8 mouse cellular contexts compared by ENCODE assay signal in genomic region chr5:102069767-102070413, GRCm38 (mm10). TPM values are rescaled to one million over a fixed set of nuclear protein-coding genes. Genes with fewer than 3 reads are reported as not detected.
DNase-seq lines count a peak whose midpoint lies in the region; ATAC-seq and TF ChIP-seq lines count a peak whose summit lies in the region.

TSS of gene Wdfy3 (minus strand) at chr5:102069921.

- peak; percentile 94 for ATAC-seq in forebrain, embryonic 15.5 days (replicated peaks)
- ATAC-seq in liver, embryonic 16.5 days (ENCODE audit: low read depth), result peak; percentile 91
- ATAC-seq in neural tube, embryonic 13.5 days (ENCODE audit: low read depth), result peak; percentile 95
- peak; percentile 94 for ATAC-seq in stomach, postnatal 0 days (ENCODE audit: low FRiP score, low TSS enrichment)

- no peaks in the 10 kb centered on the region for H3K27me3 ChIP-seq in ES-Bruce4 (ENCODE audit: control insufficient read depth, insufficient read depth, low read length, poor library complexity, severe bottlenecking)
- no peaks in the 10 kb centered on the region for H3K27me3 ChIP-seq in forebrain, embryonic 15.5 days
- H3K27me3 ChIP-seq in liver, embryonic 16.5 days (ENCODE audit: control insufficient read depth, insufficient read depth, low read depth, low read length), result no peaks in the 10 kb centered on the region
- no peaks in the 10 kb centered on the region for H3K27me3 ChIP-seq in neural tube, embryonic 13.5 days
- H3K27me3 ChIP-seq in stomach, postnatal 0 days (ENCODE audit: control insufficient read depth, insufficient read depth, low read length), result no peaks in the 10 kb centered on the region

- intact Hi-C loops in heart, postnatal 10 days (cut with DNase I), result loop anchor here (2.0 to 5.0 kb wide), 2 partner anchors 73 to 133 kb away; no protein-coding TSS in a partner anchor

- WGBS in forebrain, embryonic 15.5 days, result under 1% methylated on average over 56 of the region's 62 CpGs
- under 1% methylated on average over 49 of the region's 62 CpGs for WGBS in liver, embryonic 16.5 days (ENCODE audit: insufficient replicate concordance)
- WGBS in neural tube, embryonic 13.5 days, result under 1% methylated on average over 53 of the region's 62 CpGs
- WGBS in stomach, postnatal 0 days, result 1% methylated on average over 44 of the region's 62 CpGs

- peak; percentile 92 for DNase-seq in cerebellum, adult 11-12 months
- peak; percentile 90 to 92 for DNase-seq in heart, postnatal 10 days
- peak; percentile 86 for DNase-seq in layer of hippocampus, adult 11-12 months (ENCODE audit: low spot score)
- peak; percentile 91 for DNase-seq in stomach, postnatal 0 days (ENCODE audit: low spot score)

- H3K36me3 ChIP-seq in ES-Bruce4 (ENCODE audit: control insufficient read depth, insufficient read depth, low read length, poor library complexity, severe bottlenecking), result no peaks in the 10 kb centered on the region
- H3K36me3 ChIP-seq in forebrain, embryonic 15.5 days, result no peaks in the 10 kb centered on the region
- H3K36me3 ChIP-seq in liver, embryonic 16.5 days (ENCODE audit: control insufficient read depth, insufficient read depth), result no peaks in the 10 kb centered on the region
- no peaks in the 10 kb centered on the region for H3K36me3 ChIP-seq in neural tube, embryonic 13.5 days
- H3K36me3 ChIP-seq in stomach, postnatal 0 days (ENCODE audit: control insufficient read depth, insufficient read depth, low read length), result no peaks in the 10 kb centered on the region

- H3K9ac ChIP-seq in ES-Bruce4 (ENCODE audit: low read depth, poor library complexity, severe bottlenecking), result peak within 1 kb of the TSS; percentile 84
- H3K9ac ChIP-seq in forebrain, embryonic 15.5 days (replicated peaks), result peak within 1 kb of the TSS; percentile 96
- peak within 1 kb of the TSS; percentile 86 for H3K9ac ChIP-seq in liver, embryonic 16.5 days (ENCODE audit: low read depth, low read length)
- peak within 1 kb of the TSS; percentile 99 for H3K9ac ChIP-seq in neural tube, embryonic 13.5 days
- H3K9ac ChIP-seq in stomach, postnatal 0 days (ENCODE audit: low read length), result peak within 1 kb of the TSS; percentile 98

- peak within 1 kb of the TSS; percentile 90 for H3K4me3 ChIP-seq in ES-Bruce4 (ENCODE audit: low read depth, low read length)
- peak within 1 kb of the TSS; percentile 67 for H3K4me3 ChIP-seq in forebrain, embryonic 15.5 days
- H3K4me3 ChIP-seq in liver, embryonic 16.5 days (ENCODE audit: low read depth, low read length), result peak within 1 kb of the TSS; percentile 88
- peak within 1 kb of the TSS; percentile 89 for H3K4me3 ChIP-seq in neural tube, embryonic 13.5 days
- H3K4me3 ChIP-seq in stomach, postnatal 0 days (ENCODE audit: low read depth, low read length), result peak within 1 kb of the TSS; percentile 95

- no peak for TF ChIP-seq CTCF in ES-Bruce4 (IDR thresholded peaks at IDR 0.05; ENCODE audit: low read depth, low read length)
- peak; percentile 47 for TF ChIP-seq CTCF in stomach, postnatal 0 days (IDR thresholded peaks at IDR 0.05; ENCODE audit: low read depth)

- no peak for TF ChIP-seq POLR2A in ES-Bruce4 (IDR thresholded peaks at IDR 0.05; ENCODE audit: insufficient read depth, low read length)

- H3K4me1 ChIP-seq in ES-Bruce4 (ENCODE audit: control insufficient read depth, insufficient read depth, low read length), result peaks cover 3% of the 10 kb centered on the region
- H3K4me1 ChIP-seq in forebrain, embryonic 15.5 days, result peaks cover 56% of the 10 kb centered on the region
- peaks cover 10% of the 10 kb centered on the region for H3K4me1 ChIP-seq in liver, embryonic 16.5 days (ENCODE audit: control insufficient read depth, low read depth, low read length)
- H3K4me1 ChIP-seq in neural tube, embryonic 13.5 days (replicated peaks), result peaks cover 56% of the 10 kb centered on the region
- H3K4me1 ChIP-seq in stomach, postnatal 0 days (replicated peaks; ENCODE audit: control insufficient read depth, insufficient read depth), result no peaks in the 10 kb centered on the region

- peak within 1 kb of the TSS; percentile 59 for H3K4me2 ChIP-seq in forebrain, embryonic 15.5 days (replicated peaks)
- peak within 1 kb of the TSS; percentile 75 for H3K4me2 ChIP-seq in liver, embryonic 16.5 days (ENCODE audit: low read depth, low read length)
- H3K4me2 ChIP-seq in neural tube, embryonic 13.5 days, result peak within 1 kb of the TSS; percentile 77
- peak within 1 kb of the TSS; percentile 82 for H3K4me2 ChIP-seq in stomach, postnatal 0 days (replicated peaks; ENCODE audit: low read depth)

- no peak for TF ChIP-seq EP300 in ES-Bruce4 (IDR thresholded peaks at IDR 0.05; ENCODE audit: insufficient read depth, low read depth, low read length)
- no peak for TF ChIP-seq EP300 in stomach, postnatal 0 days (optimal IDR thresholded peaks at IDR 0.05)

- no peaks in the 10 kb centered on the region for H3K9me3 ChIP-seq in ES-Bruce4 (replicated peaks; ENCODE audit: control insufficient read depth, insufficient read depth, low read length, poor library complexity, severe bottlenecking)
- no peaks in the 10 kb centered on the region for H3K9me3 ChIP-seq in forebrain, embryonic 15.5 days
- no peaks in the 10 kb centered on the region for H3K9me3 ChIP-seq in liver, embryonic 16.5 days (replicated peaks; ENCODE audit: control insufficient read depth, low read length)
- H3K9me3 ChIP-seq in neural tube, embryonic 13.5 days, result no peaks in the 10 kb centered on the region
- H3K9me3 ChIP-seq in stomach, postnatal 0 days (ENCODE audit: control insufficient read depth, low read length), result no peaks in the 10 kb centered on the region

- peak within 1 kb of the TSS; percentile 26; the same call in 1 of the 2 replicates for H3K27ac ChIP-seq in ES-Bruce4 (ENCODE audit: insufficient read depth, low read length)
- peak within 1 kb of the TSS; percentile 97 for H3K27ac ChIP-seq in forebrain, embryonic 15.5 days (replicated peaks)
- H3K27ac ChIP-seq in liver, embryonic 16.5 days (ENCODE audit: low read length), result peak within 1 kb of the TSS; percentile 83
- H3K27ac ChIP-seq in neural tube, embryonic 13.5 days (replicated peaks), result peak within 1 kb of the TSS; percentile 98
- H3K27ac ChIP-seq in stomach, postnatal 0 days (replicated peaks), result peak within 1 kb of the TSS; percentile 95

RNA-seq across cellular contexts. Expression of gene Wdfy3, which starts in this region (rescaled TPM):
- polyA plus RNA-seq in ES-Bruce4 (2011; ENCODE audit: insufficient read depth, insufficient read length, low read depth, missing spikeins), result 20.2 TPM in 2 replicates
- 26.2 and 26.3 TPM in 2 replicates for polyA plus RNA-seq in forebrain, embryonic 15.5 days (2015; fragmentation: Nextera tagmentation; extraction: Ambion mirVana)
- total RNA-seq in heart, postnatal 10 days (2021), result 10 to 100 TPM; 43.1 to 43.8 TPM
- 4.4 and 4.5 TPM in 2 replicates for polyA plus RNA-seq in liver, embryonic 16.5 days (2015; fragmentation: Nextera tagmentation; extraction: Ambion mirVana)
- 27.0 and 31.1 TPM in 2 replicates for polyA plus RNA-seq in neural tube, embryonic 13.5 days (2015; fragmentation: Nextera tagmentation; extraction: Ambion mirVana)
- polyA plus RNA-seq in stomach, postnatal 0 days (2015; fragmentation: Nextera tagmentation; extraction: Ambion mirVana), result 4.9 and 5.4 TPM in 2 replicates

Comparison
In these comparisons a context has a peak if more than half of its experiments do, and no peak if none do; other contexts are left out.
1. Peak in every context shown above with its lines: DNase-seq, ATAC-seq, H3K4me3 ChIP-seq and H3K27ac ChIP-seq.
2. H3K27ac ChIP-seq: peak in every context shown above with its lines; median percentile 98 in neural tube, embryonic 13.5 days; 97 in forebrain, embryonic 15.5 days; 95 in stomach, postnatal 0 days; 83 in liver, embryonic 16.5 days; 26 in ES-Bruce4.